Mouse (Mus musculus) layer of hippocampus, adult 2 months (tissue): ENCODE measurements around the gene Camk1. TPM values are rescaled to one million over a fixed set of nuclear protein-coding genes. Genes with fewer than 3 reads are reported as not detected.

ENCODE experiments used
- DNase-seq, 2 experiments: peaks; one replicate each; pipeline ENCODE4 v3.0.0; 2022; ENCODE audit warnings: low spot score in 2 of 2
- H3K27ac ChIP-seq: fragments of 200-600 bp; 2 replicates; pipeline ENCODE4 v1.8.1; 2022
- H3K4me3 ChIP-seq: fragments of 200-600 bp; 2 replicates; pipeline ENCODE4 v1.8.1; 2022; ENCODE audit warnings: mild to moderate bottlenecking
- CTCF ChIP-seq: fragments of 200-600 bp; conservative IDR thresholded peaks from 2 replicates; pipeline ENCODE4 v1.8.1; 2022; ENCODE audit warnings: antibody characterized with exemption, mild to moderate bottlenecking, moderate library complexity
- total RNA-seq, 2 experiments: library from RNA; stranded (reverse); gene quantifications; 2 replicates each; pipeline ENCODE4 v1.2.3; 2021

The Camk1 gene
- total RNA-seq, 2 experiments from 2014 or later: 45.4 to 52.0 TPM

DNA sequence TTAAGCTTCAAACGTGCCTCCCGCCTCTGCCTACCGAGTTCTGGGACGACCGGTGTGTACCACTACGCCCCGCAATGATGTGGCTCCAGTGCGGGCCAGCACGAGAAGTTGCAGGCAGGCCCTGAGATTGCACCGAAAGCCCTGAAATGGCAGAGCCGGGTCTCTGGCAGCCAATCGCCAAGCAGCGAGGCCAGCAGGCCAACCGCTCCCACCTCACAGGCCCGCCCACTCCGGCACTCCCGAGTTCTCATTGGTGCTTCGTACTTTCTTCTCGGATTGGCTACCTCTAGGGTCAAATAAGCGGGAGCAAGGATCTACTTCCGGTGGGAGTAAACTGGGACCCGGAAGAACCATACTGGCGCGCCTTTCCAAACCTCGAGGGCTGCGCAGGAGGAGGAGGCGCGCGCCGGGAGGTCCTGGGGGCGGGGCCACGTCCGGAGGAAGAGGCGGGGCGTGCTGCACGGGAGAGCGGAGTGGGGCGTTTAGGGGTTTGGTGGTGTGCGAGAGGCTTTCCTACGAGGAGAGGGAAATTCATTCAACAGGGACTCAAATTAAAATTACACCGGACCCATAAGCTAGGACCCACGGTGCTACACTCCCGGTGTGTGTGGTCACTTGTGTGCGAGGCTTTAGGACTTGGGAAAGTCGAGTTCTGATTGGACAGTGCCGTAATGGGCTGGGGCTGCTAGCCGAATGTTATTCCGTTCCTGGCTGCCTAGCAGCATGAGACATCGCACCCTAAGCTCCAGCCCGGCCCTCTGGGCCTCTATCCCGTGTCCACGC, 17.1 kb downstream of the Camk1 start, which contains the start of gene Ogg1:
Gene Ogg1, plus strand, starts transcription at position 440 of the 783 bp plus-strand sequence.
- Histone ChIP-seq H3K27ac (peak within 1 kb of the TSS; percentile 95), H3K4me3 (peak within 1 kb of the TSS; percentile 71)
- TF ChIP-seq CTCF: no peak
- peak; percentile 96 to 100 for DNase-seq

DNA sequence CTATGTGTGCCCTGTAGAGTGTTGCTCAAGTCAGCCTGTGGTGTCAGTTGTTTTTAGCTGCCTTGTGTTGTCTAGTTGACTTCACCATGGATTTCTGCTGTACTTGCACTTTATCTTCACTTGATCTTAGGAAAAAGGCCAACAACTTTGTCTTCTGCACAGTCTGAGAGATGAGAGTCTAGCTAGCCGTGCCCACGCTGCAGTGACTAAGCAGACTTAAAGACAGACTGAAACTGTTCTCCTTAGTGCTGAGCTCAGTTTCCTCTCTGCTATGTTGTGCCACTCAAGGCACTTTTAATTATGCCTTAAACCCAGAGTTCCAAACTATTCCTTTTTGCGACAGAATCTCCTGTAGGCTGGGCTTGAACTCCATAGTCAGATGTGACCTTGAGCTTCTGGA, 27.8 kb downstream of the Camk1 start:
- no peak for DNase-seq
- H3K27ac ChIP-seq: 0 out of 2 replicates have a peak overlapping the region, but pooled peaks have one; percentile 1
- no peak overlapping the region for H3K4me3 ChIP-seq
- no peak for TF ChIP-seq CTCF

GRCm38 (mm10) chr6:113308141-113308540, 35.6 kb downstream of the Camk1 start:
- peak; percentile 49 to 58 for DNase-seq
- Histone ChIP-seq H3K27ac (peak overlapping the region; percentile 100), H3K4me3 (peak overlapping the region; percentile 100)
- TF ChIP-seq CTCF: peak; percentile 62

DNA sequence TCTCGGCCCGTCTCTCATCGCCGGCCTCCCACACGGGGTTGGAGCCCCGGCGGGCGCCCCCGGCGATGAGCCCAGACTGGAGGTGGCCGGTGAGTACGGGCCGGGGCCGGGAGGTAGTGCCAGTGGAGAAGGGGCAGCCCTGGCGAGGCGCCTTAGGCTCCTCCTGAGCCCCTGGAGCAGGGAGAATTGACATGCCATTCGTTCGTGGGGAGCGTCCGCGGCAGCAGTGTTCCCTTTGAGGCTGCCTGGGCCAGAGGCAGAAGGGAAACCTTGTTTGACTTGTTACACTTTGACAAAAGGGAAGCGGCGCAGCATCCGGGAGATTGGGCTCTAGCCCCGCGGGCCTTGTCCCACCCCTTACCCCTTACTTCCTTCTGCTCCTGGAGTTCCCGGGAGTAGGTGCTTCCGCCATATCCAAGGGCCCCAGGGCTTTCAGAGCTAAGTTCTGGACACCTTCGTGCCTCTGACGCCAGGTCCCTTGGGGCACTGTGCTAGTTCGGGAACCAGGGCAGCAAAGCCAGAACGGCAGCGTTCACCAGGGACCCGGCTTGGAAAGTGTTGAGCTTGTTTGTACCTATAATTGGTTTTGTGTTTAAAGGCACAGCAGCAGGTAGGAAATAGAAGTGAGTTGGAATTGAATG, 36.2 kb downstream of the Camk1 start:
- peak overlapping the region; percentile 100 for H3K27ac ChIP-seq
- H3K4me3 ChIP-seq: peak overlapping the region; percentile 100
- TF ChIP-seq CTCF: no peak
- DNase-seq: peak in 1 of 2 experiments; percentile 46

DNA sequence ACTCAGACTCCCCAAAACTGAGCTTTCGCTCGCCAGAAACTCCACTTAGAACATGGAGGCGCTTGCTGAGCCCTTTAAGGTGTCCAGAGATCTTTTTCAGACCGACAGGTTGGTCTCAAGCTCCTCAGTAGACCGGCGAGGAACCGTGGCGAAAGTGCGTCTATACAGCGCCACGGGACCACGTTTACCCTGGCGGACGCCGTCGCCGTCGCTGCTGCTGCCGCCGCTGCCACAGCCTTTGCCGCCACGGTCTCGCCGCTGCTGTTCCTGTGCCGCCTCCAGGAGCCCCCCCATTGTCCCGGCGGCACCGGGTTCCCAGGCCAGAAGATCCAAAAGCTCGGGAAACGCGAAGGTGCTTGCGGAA, 36.8 kb downstream of the Camk1 start, which contains the start of gene Brpf1:
Gene Brpf1, plus strand, starts transcription at position 152 of the 364 bp plus-strand sequence.
- H3K4me3 ChIP-seq: peak within 1 kb of the TSS; percentile 100
- H3K27ac ChIP-seq: peak within 1 kb of the TSS; percentile 100
- peak in 1 of 2 experiments; percentile 39 for DNase-seq
- peak; percentile 35; the same call in 1 of the 2 replicates for TF ChIP-seq CTCF

DNA sequence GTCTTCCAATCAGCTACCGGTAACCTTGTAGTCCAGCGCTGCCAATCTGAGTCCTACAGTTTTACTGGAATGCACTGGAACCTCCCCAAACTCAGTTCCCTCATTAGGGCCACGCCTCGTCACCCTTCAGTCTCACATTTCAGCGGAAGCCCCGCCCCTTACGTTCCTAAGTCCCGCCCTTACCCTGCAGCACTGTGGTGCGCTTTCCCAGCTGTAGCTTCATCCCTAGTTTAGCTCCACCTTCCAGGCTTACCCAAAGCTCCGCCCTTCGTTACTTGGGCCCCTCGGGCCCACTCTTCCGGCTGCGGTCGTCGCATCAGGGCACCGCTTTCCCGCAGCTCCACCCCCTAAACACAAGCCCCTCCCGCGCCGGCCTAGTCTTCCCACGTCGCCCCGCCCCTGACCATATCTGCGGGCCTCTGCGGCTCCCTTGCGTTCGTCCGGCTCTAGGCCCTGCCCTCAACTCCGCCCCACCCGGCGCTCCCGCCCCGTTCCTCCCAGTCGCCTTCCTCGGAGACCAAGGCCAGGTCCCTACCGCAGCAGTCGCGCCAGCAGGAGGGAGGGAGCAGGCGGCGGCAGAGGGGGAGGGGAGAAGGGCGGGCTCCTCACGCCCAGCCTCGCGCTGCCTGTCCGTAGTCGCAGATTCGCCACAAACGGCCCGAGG, 37.3 kb downstream of the Camk1 start:
- peak; percentile 99 to 100 for DNase-seq
- no peak for TF ChIP-seq CTCF
- peak overlapping the region; percentile 100 for H3K4me3 ChIP-seq
- H3K27ac ChIP-seq: peak overlapping the region; percentile 100

DNA sequence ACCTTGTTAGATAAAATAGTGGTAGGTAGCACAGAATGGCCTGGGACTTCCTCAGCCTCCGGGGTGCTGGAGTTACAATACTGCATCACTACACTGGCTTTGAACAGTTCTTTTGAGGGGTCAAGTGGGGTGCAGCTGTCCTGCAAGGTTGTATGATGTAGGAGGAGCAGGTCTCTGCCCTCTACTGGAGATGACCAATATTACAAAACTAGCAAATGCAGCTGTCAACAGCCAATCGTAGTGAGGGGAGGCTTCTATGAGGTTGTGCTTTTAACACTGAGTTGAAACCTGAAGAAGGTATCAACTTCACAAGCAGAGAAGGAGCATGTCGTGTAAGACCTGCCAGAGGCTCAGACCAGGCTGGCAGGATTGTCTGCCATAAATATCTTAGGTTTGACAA, 41.5 kb downstream of the Camk1 start:
- H3K27ac ChIP-seq: no peak overlapping the region
- no peak for DNase-seq
- TF ChIP-seq CTCF: peak; percentile 82
- H3K4me3 ChIP-seq: no peak overlapping the region

- Histone ChIP-seq H3K27ac (no peak overlapping the region), H3K4me3 (no peak overlapping the region)
- no peak for TF ChIP-seq CTCF
- no peak for DNase-seq
These were observed 42.4 kb downstream of the Camk1 start for GRCm38 (mm10) chr6:113301350-113301749.

GRCm38 (mm10) chr6:113296639-113297038, 47.1 kb downstream of the Camk1 start:
- Histone ChIP-seq H3K4me3 (no peak overlapping the region), H3K27ac (no peak overlapping the region)
- no peak for DNase-seq
- no peak for TF ChIP-seq CTCF

DNA sequence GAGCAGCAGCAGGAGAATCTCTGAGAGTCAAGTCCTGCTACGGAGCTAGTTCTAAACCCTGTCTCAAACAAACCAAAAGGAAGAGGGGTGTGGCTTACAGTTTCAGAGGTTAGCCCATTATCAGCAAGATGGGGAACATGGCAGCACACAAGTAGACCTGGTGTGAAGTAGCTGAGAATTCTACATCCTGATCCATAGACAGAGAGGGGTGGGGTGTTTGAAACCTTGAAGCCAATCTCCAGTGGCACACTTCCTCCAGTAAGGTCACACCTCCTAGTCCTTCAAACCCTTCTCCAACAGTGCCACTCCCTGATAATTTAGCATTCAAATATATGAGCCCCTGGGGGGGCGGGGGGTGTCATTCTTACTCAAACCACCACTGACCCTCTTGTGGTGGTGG, 47.7 kb downstream of the Camk1 start:
- DNase-seq: no peak
- no peak overlapping the region for H3K27ac ChIP-seq
- TF ChIP-seq CTCF: no peak

DNA sequence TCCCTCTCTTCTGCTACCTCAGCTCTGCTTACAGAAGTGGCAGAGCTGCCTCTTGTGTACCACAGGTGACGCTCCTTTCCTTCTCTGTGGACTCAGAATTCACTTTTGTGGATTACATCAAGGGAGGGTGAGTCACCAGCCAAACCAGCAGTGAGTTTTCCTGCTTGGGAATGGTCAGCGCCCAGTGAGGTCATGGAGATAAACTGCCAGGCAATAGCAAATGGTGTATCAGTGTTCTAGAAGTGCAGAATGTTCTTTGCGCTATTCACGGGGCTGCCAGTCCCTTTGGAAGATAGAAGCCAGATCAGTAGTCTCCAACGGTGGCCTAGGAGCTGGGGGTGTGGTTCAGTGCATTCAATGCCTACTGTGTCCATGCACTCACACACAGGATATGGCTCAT, 50.8 kb downstream of the Camk1 start:
- Histone ChIP-seq H3K27ac (no peak overlapping the region), H3K4me3 (no peak overlapping the region)
- no peak for TF ChIP-seq CTCF
- no peak for DNase-seq

More for the DNA sequence above, 47.7 kb downstream of the Camk1 start:
- no peak overlapping the region for H3K4me3 ChIP-seq

DNA sequence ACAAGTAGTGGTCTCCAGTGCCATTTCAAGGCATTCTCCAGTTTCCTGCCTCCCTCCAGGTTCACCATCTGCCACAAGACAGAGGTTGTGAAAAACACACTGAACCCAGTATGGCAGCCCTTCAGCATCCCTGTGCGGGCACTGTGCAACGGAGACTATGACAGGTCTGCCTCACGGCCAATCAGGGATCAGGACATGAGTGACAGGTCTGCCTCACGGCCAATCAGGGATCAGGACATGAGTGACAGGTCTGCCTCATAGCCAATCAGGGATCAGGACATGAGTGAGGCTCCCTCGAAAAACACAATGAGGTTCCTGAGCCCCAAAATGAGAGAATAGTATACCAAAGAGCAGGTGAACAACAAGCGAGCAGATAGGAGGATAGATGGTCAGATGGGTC, 53.4 kb downstream of the Camk1 start:
- TF ChIP-seq CTCF: no peak
- no peak overlapping the region for H3K27ac ChIP-seq
- DNase-seq: no peak
- H3K4me3 ChIP-seq: no peak overlapping the region

DNA sequence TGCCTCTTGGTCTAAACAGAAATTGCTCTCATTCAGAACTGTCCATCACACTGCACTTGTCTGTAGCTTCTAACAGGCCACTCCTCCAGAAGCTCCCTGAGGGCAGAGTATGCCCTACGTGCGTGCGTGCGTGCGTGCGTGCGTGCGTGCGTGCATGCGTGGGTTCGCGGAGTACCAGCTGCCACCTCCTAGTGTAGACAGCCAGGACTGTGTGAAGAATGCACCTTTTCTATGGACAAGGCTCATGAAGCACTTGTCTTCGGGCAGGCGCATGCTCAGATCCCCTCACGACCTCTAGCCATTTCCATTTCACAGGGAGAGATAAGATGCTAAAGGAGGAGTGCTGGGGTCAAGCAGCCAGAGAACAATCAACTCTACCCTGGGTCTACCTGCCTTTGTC, 54.4 kb downstream of the Camk1 start:
- H3K27ac ChIP-seq: no peak overlapping the region
- no peak for TF ChIP-seq CTCF
- H3K4me3 ChIP-seq: no peak overlapping the region
- no peak for DNase-seq
